In genomic region chr9:90105462-90105861, GRCm38 (mm10) we compare ENCODE assay signal across 24 mouse cellular contexts. TPM values are rescaled to one million over a fixed set of nuclear protein-coding genes. Genes with fewer than 3 reads are reported as not detected.
DNase-seq lines count a peak whose midpoint lies in the region; ATAC-seq lines count a peak whose summit lies in the region.
"Had no signal": no experiment of that assay in that cellular context is flagged by ENCODE, and none has a peak within 500 bp of the region (broad histone marks: within the 10 kb centered on the region; RNA-seq: fewer than 3 reads in every experiment).

No protein-coding gene starts in this region.

- no peaks in the 10 kb centered on the region for H3K27me3 ChIP-seq in midbrain, embryonic 10.5 days (ENCODE audit: low read depth, poor library complexity, severe bottlenecking)
- H3K27me3 ChIP-seq: forebrain, embryonic 15.5 days; heart, embryonic 13.5 days; hindbrain, embryonic 12.5 days; hindbrain, embryonic 15.5 days; Patski had no signal

- WGBS in macrophage (ENCODE audit: missing documents): 17% methylated on average over 1 of the region's 1 CpGs
- 94% methylated on average over 1 of the region's 1 CpGs for WGBS in midbrain, embryonic 10.5 days

- H3K27ac ChIP-seq in macrophage: peak overlapping the region; percentile 35
- H3K27ac ChIP-seq in midbrain, embryonic 10.5 days (replicated peaks): no peak overlapping the region
- H3K27ac ChIP-seq: forebrain, embryonic 10.5 days; forebrain, embryonic 15.5 days; heart, adult 2 months; heart, embryonic 10.5 days; heart, embryonic 13.5 days; hindbrain, embryonic 12.5 days; hindbrain, embryonic 15.5 days had no signal

- H3K4me3 ChIP-seq in macrophage (ENCODE audit: inconsistent target): no peak overlapping the region
- H3K4me3 ChIP-seq in midbrain, embryonic 10.5 days: no peak overlapping the region
- H3K4me3 ChIP-seq: forebrain, embryonic 10.5 days; forebrain, embryonic 15.5 days; heart, adult 2 months; heart, embryonic 10.5 days; heart, embryonic 13.5 days; hindbrain, embryonic 12.5 days; hindbrain, embryonic 15.5 days had no signal

- H3K79me2 ChIP-seq in macrophage (ENCODE audit: inconsistent target): peaks cover 100% of the 10 kb centered on the region

- peaks cover 51% of the 10 kb centered on the region for H3K36me3 ChIP-seq in macrophage (ENCODE audit: inconsistent target)
- H3K36me3 ChIP-seq in midbrain, embryonic 10.5 days: peaks cover 96% of the 10 kb centered on the region

- H3K4me1 ChIP-seq in midbrain, embryonic 10.5 days: no peaks in the 10 kb centered on the region
- H3K4me1 ChIP-seq: forebrain, embryonic 10.5 days; heart, embryonic 10.5 days had no signal

- DNase-seq in midbrain, embryonic 10.5 days (ENCODE audit: low spot score): no peak
- no peak for DNase-seq in adrenal gland, postnatal 4 days (ENCODE audit: low spot score in 2 of 2)
- DNase-seq in spleen, postnatal 4 days (ENCODE audit: low spot score in 2 of 2): no peak
- no peak for DNase-seq in cerebellum, postnatal 36 days
- DNase-seq: adrenal gland, postnatal 14 days; cerebellum, adult 11-12 months; cerebellum, adult 9-10 months; cerebellum, postnatal 14 days; gastrocnemius, postnatal 25 days; heart, adult 2 months; heart, postnatal 14 days; heart, postnatal 4 days had no signal

- ATAC-seq in common myeloid progenitor, adult 5-6 weeks (replicated peaks; ENCODE audit: low read depth, poor library complexity, severe bottlenecking): peak; percentile 62; the same call in 1 of the 2 replicates
- ATAC-seq in monocyte, adult 5-6 weeks (replicated peaks; ENCODE audit: insufficient number of reproducible peaks, low FRiP score, low TSS enrichment, poor library complexity, severe bottlenecking): peak; percentile 75
- ATAC-seq: CD4-positive, CD25-positive, alpha-beta regulatory T cell, adult 4 months; forebrain, embryonic 15.5 days; intestine, postnatal 0 days; Patski had no signal

- no peaks in the 10 kb centered on the region for H3K9me3 ChIP-seq in midbrain, embryonic 10.5 days (replicated peaks)
- H3K9me3 ChIP-seq: forebrain, embryonic 10.5 days; forebrain, embryonic 15.5 days; heart, embryonic 10.5 days; heart, embryonic 13.5 days; hindbrain, embryonic 12.5 days; hindbrain, embryonic 15.5 days had no signal

RNA-seq across cellular contexts. Expression of gene Morf4l1, which starts 9.1 kb away (rescaled TPM):
- 262 and 283 TPM in 2 replicates for total RNA-seq in common myeloid progenitor, adult 5-6 weeks (2017)
- 100 to 1,000 TPM; 267 to 473 (median 379) TPM for total RNA-seq in macrophage (2018; cell fraction: chromatin; rRNA removed)
- 100 to 1,000 TPM; 308 to 444 (median 369) TPM for total RNA-seq in macrophage (2018; cell fraction: cytosol; rRNA removed)
- total RNA-seq in macrophage (2018; cell fraction: nucleus; rRNA removed): 100 to 1,000 TPM; 206 to 324 (median 272) TPM
- 377 to 571 TPM (median 378 TPM) in 3 replicates for polyA plus RNA-seq in macrophage (2018)
- total RNA-seq in monocyte, adult 5-6 weeks (2017): 337 to 441 TPM (median 353 TPM) in 3 replicates
- 603 and 629 TPM in 2 replicates for polyA plus RNA-seq in midbrain, embryonic 10.5 days (2016; fragmentation: Nextera tagmentation; extraction: Ambion mirVana)
- 100 to 1,000 TPM; 348 to 362 TPM for total RNA-seq in adrenal gland, postnatal 4 days (2021)

RNA-seq across cellular contexts. Expression of gene Ctsh, which starts 51.5 kb away (rescaled TPM):
- 8.8 and 19.2 TPM in 2 replicates for total RNA-seq in common myeloid progenitor, adult 5-6 weeks (2017)
- 100 to 1,000 TPM; 245 to 581 (median 440) TPM for total RNA-seq in macrophage (2018; cell fraction: chromatin; rRNA removed)
- 100 to 1,000 TPM; 403 to 905 (median 562) TPM for total RNA-seq in macrophage (2018; cell fraction: cytosol; rRNA removed)
- total RNA-seq in macrophage (2018; cell fraction: nucleus; rRNA removed): 100 to 1,000 TPM; 222 to 887 (median 616) TPM
- polyA plus RNA-seq in macrophage (2018): 421 to 733 TPM (median 673 TPM) in 3 replicates
- 117 to 205 TPM (median 169 TPM) in 3 replicates for total RNA-seq in monocyte, adult 5-6 weeks (2017)
- 7.0 and 8.0 TPM in 2 replicates for polyA plus RNA-seq in midbrain, embryonic 10.5 days (2016; fragmentation: Nextera tagmentation; extraction: Ambion mirVana)
- 100 to 1,000 TPM; 178 to 210 TPM for total RNA-seq in adrenal gland, postnatal 4 days (2021)

RNA-seq across cellular contexts. Expression of gene Adamts7, which starts 57.4 kb away (rescaled TPM):
- total RNA-seq in common myeloid progenitor, adult 5-6 weeks (2017): not detected in 2 replicates
- total RNA-seq in macrophage (2018; cell fraction: chromatin; rRNA removed): 1 to 10 TPM in 1 of 26 experiments, under 1 TPM in 9, not detected in 16; 0.12 to 1.4 (median 0.35) TPM
- under 1 TPM in 7 of 26 experiments, not detected in 19; 0.03 to 0.10 (median 0.09) TPM for total RNA-seq in macrophage (2018; cell fraction: cytosol; rRNA removed)
- total RNA-seq in macrophage (2018; cell fraction: nucleus; rRNA removed): under 1 TPM in 3 of 26 experiments, not detected in 23; 0.12 to 0.55 (median 0.23) TPM
- polyA plus RNA-seq in macrophage (2018): not detected in 3 replicates
- not detected in 3 replicates for total RNA-seq in monocyte, adult 5-6 weeks (2017)
- 16.7 and 21.0 TPM in 2 replicates for polyA plus RNA-seq in midbrain, embryonic 10.5 days (2016; fragmentation: Nextera tagmentation; extraction: Ambion mirVana)
- 10 to 100 TPM; 10.1 to 12.5 TPM for total RNA-seq in adrenal gland, postnatal 4 days (2021)

Comparison
In these comparisons a context has a peak if more than half of its experiments do, and no peak if none do; other contexts are left out.
1. RNA of gene Adamts7, which starts 57.4 kb away (total RNA-seq): 10.1 to 12.5 TPM in adrenal gland, postnatal 4 days; not detected in common myeloid progenitor, adult 5-6 weeks and not detected in monocyte, adult 5-6 weeks; every median in the first group is over 10 times any median in the second.